Mouse (Mus musculus): ENCODE measurements around the gene Cntnap5c.

DNA sequence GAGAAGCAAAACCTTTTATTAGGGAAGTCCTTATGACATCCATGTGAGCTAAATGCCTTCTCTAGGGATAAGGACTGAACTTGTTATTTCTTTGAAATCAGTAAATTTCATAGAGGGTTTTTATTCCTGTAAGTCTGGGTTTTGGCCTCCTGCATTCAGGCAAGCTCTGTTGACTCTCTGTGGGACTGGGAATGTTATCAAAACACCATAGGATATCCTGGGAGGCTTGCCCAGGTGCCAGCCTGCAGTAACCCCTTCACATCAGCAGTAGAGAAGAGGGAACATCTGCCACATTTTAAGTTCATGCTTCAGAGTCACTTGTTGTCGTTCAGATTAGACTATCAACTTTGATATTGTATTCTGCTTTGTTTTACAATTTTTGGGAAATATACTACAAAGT, 639.4 kb downstream of the Cntnap5c start:
- no peak for TF ChIP-seq GATA1 (IDR thresholded peaks at IDR 0.05; ENCODE audit: borderline replicate concordance, low read length)
- TF ChIP-seq FLI1 (IDR thresholded peaks at IDR 0.05; ENCODE audit: low read length): no peak

Measured in megakaryocyte, embryonic 14.5 days (primary cell).